Mouse (Mus musculus) heart, postnatal 4 days (tissue): ENCODE results near the gene Dctn1. TPM values are rescaled to one million over a fixed set of nuclear protein-coding genes. Genes with fewer than 3 reads are reported as not detected.

Experiments
- DNase-seq: peaks from one replicate; pipeline ENCODE4 v3.0.0; 2021
- total RNA-seq, 2 experiments: library from RNA; stranded (reverse); gene quantifications; 2 replicates each; pipeline ENCODE4 v1.2.3; 2021

Gene Dctn1
- total RNA-seq, 2 experiments from 2014 or later: 122 to 123 TPM

- DNase-seq: no peak
These were observed 68.6 kb downstream of the Dctn1 start for GRCm38 (mm10) chr6:83234280-83234741.

GRCm38 (mm10) chr6:83237123-83237522, 71.4 kb downstream of the Dctn1 start:
- DNase-seq: no peak

GRCm38 (mm10) chr6:83244422-83245061, 78.8 kb downstream of the Dctn1 start:
- no peak for DNase-seq

GRCm38 (mm10) chr6:83245134-83245533, 79.4 kb downstream of the Dctn1 start:
- DNase-seq: peak; percentile 84

GRCm38 (mm10) chr6:83245997-83246396, 80.3 kb downstream of the Dctn1 start:
- no peak for DNase-seq

GRCm38 (mm10) chr6:83246750-83247149, 81.0 kb downstream of the Dctn1 start:
- DNase-seq: no peak

GRCm38 (mm10) chr6:83247153-83247552, 81.4 kb downstream of the Dctn1 start:
- no peak for DNase-seq

Other genes starting within 250 kb of the Dctn1 start
- under 1 TPM in 1 of 2 experiments, not detected in 1; 0.14 TPM for gene Sema4f, start 226.2 kb upstream of the Dctn1 start, total RNA-seq
- gene M1ap, start 219.0 kb upstream of the Dctn1 start, total RNA-seq: under 1 TPM; 0.52 to 0.81 TPM
- 1 to 10 TPM; 5.3 to 6.1 TPM for gene Dok1, start 132.4 kb upstream of the Dctn1 start, total RNA-seq
- gene Loxl3, start 131.7 kb upstream of the Dctn1 start, total RNA-seq: 1 to 10 TPM; 4.7 to 6.0 TPM
- 10 to 100 TPM; 84.1 to 88.4 TPM for gene Aup1, start 111.4 kb upstream of the Dctn1 start, total RNA-seq
- 10 to 100 TPM; 42.6 to 43.5 TPM for gene Htra2, start 110.6 kb upstream of the Dctn1 start, total RNA-seq
- under 1 TPM; 0.59 to 0.62 TPM for gene Dqx1, start 108.1 kb upstream of the Dctn1 start, total RNA-seq
- gene Tlx2, start 95.6 kb upstream of the Dctn1 start, total RNA-seq: under 1 TPM in 1 of 2 experiments, not detected in 1; 0.20 TPM
- gene Pcgf1, start 88.1 kb upstream of the Dctn1 start, total RNA-seq: 10 to 100 TPM in 1 of 2 experiments, 1 to 10 TPM in 1; 7.2 to 10.2 TPM
- under 1 TPM in 1 of 2 experiments, not detected in 1; 0.88 TPM for gene Lbx2, start 79.6 kb upstream of the Dctn1 start, total RNA-seq
- gene Ccdc142, start 64.3 kb upstream of the Dctn1 start, total RNA-seq: 1 to 10 TPM; 2.4 to 3.0 TPM
- 1 to 10 TPM; 1.7 to 1.8 TPM for gene Gm42688, start 64.3 kb upstream of the Dctn1 start, total RNA-seq
- 100 to 1,000 TPM; 105 to 120 TPM for gene Mrpl53, start 56.9 kb upstream of the Dctn1 start, total RNA-seq
- gene Mogs, start 50.4 kb upstream of the Dctn1 start, total RNA-seq: 10 to 100 TPM; 11.3 to 12.3 TPM
- 10 to 100 TPM; 80.4 to 86.8 TPM for gene Wbp1, start 44.4 kb upstream of the Dctn1 start, total RNA-seq
- 10 to 100 TPM; 14.9 to 17.4 TPM for gene Ino80b, start 40.5 kb upstream of the Dctn1 start, total RNA-seq
- 10 to 100 TPM; 11.7 to 13.1 TPM for gene Rtkn, start 30.5 kb upstream of the Dctn1 start, total RNA-seq
- gene Wdr54, start 9.5 kb upstream of the Dctn1 start, total RNA-seq: 1 to 10 TPM; 1.6 to 1.8 TPM
- under 1 TPM in 1 of 2 experiments, not detected in 1; 0.14 TPM for gene 1700003E16Rik, start 9.5 kb upstream of the Dctn1 start, total RNA-seq
- gene Slc4a5, start 53.9 kb downstream of the Dctn1 start, total RNA-seq: under 1 TPM in 1 of 2 experiments, not detected in 1; 0.12 TPM
- gene Mthfd2, start 160.0 kb downstream of the Dctn1 start, total RNA-seq: 10 to 100 TPM; 10.7 to 15.0 TPM
- 10 to 100 TPM; 32.2 to 34.3 TPM for gene Mob1a, start 160.1 kb downstream of the Dctn1 start, total RNA-seq
- 100 to 1,000 TPM; 232 to 238 TPM for gene Bola3, start 183.2 kb downstream of the Dctn1 start, total RNA-seq